Mouse (Mus musculus) C2C12 (cell line): ENCODE measurements at regions not wholly inside any gene's neighbourhood (a gene's known extent, or its start where the extent isn't known, plus 50 kb on each side); places are given as distances from the start of the nearest gene placed in this dataset.

Experiments
- CEBPB ChIP-seq: IDR thresholded peaks from one replicate; pipeline ENCODE4 v1.6.1; 2011; ENCODE audit warnings: low read depth, mild to moderate bottlenecking, control low read depth, moderate library complexity
- CTCF ChIP-seq: IDR thresholded peaks from one replicate; pipeline ENCODE4 v1.5.1; 2011; ENCODE audit not compliant: control insufficient read depth, insufficient read depth, insufficient read length
- FOSL1 ChIP-seq: IDR thresholded peaks from one replicate; pipeline ENCODE4 v1.8.0; 2011; ENCODE audit warnings: mild to moderate bottlenecking, low read length; ENCODE audit not compliant: poor library complexity, insufficient read depth, severe bottlenecking
- MAX ChIP-seq: IDR thresholded peaks from one replicate; pipeline ENCODE4 v1.6.1; 2011; ENCODE audit warnings: mild to moderate bottlenecking, control low read depth

GRCm38 (mm10) chr16:91976194-91976805, 81.8 kb upstream of the Mrps6 start:
- TF ChIP-seq FOSL1 (no peak), CTCF (no peak), MAX (no peak), CEBPB (no peak)
